ENCODE assay signal across 11 mouse cellular contexts in genomic region chr1:59437927-59438326, GRCm38 (mm10). TPM values are rescaled to one million over a fixed set of nuclear protein-coding genes. Genes with fewer than 3 reads are reported as not detected.
DNase-seq lines count a peak whose midpoint lies in the region; ATAC-seq and TF ChIP-seq lines count a peak whose summit lies in the region.
"Had no signal": no experiment of that assay in that cellular context is flagged by ENCODE, and none has a peak within 500 bp of the region (broad histone marks: within the 10 kb centered on the region; RNA-seq: fewer than 3 reads in every experiment).

No protein-coding gene starts in this region.

- TF ChIP-seq CTCF in forebrain, postnatal 0 days (IDR thresholded peaks at IDR 0.05; ENCODE audit: low read depth) = no peak

- peak overlapping the region; percentile 44; the same call in 1 of the 2 replicates for H3K27ac ChIP-seq in embryonic facial prominence, embryonic 11.5 days (replicated peaks; ENCODE audit: low read depth, low read length)
- no peak overlapping the region for H3K27ac ChIP-seq in forebrain, postnatal 0 days (ENCODE audit: low read depth, low read length)
- H3K27ac ChIP-seq in limb, embryonic 10.5 days = peak overlapping the region; percentile 79
- H3K27ac ChIP-seq in midbrain, embryonic 15.5 days = peak overlapping the region; percentile 36; the same call in 1 of the 2 replicates

- no peak overlapping the region for H3K4me3 ChIP-seq in embryonic facial prominence, embryonic 11.5 days (ENCODE audit: low read depth, low read length)
- H3K4me3 ChIP-seq in forebrain, postnatal 0 days (ENCODE audit: low read depth, low read length) = no peak overlapping the region
- H3K4me3 ChIP-seq in limb, embryonic 10.5 days = no peak overlapping the region
- no peak overlapping the region for H3K4me3 ChIP-seq in midbrain, embryonic 15.5 days

- H3K27me3 ChIP-seq in embryonic facial prominence, embryonic 11.5 days (ENCODE audit: control insufficient read depth, insufficient read depth, low read length) = no peaks in the 10 kb centered on the region
- no peaks in the 10 kb centered on the region for H3K27me3 ChIP-seq in forebrain, postnatal 0 days (ENCODE audit: insufficient read depth, low read length)
- no peaks in the 10 kb centered on the region for H3K27me3 ChIP-seq in limb, embryonic 10.5 days (ENCODE audit: low read depth, poor library complexity, severe bottlenecking)
- no peaks in the 10 kb centered on the region for H3K27me3 ChIP-seq in midbrain, embryonic 15.5 days (replicated peaks)

- H3K9me3 ChIP-seq in embryonic facial prominence, embryonic 11.5 days (replicated peaks; ENCODE audit: control insufficient read depth, low read length) = no peaks in the 10 kb centered on the region
- no peaks in the 10 kb centered on the region for H3K9me3 ChIP-seq in forebrain, postnatal 0 days (ENCODE audit: low read length)
- no peaks in the 10 kb centered on the region for H3K9me3 ChIP-seq in limb, embryonic 10.5 days (replicated peaks)
- no peaks in the 10 kb centered on the region for H3K9me3 ChIP-seq in midbrain, embryonic 15.5 days

- no peak overlapping the region for H3K4me2 ChIP-seq in embryonic facial prominence, embryonic 11.5 days (ENCODE audit: low read depth, low read length)
- H3K4me2 ChIP-seq in forebrain, postnatal 0 days (ENCODE audit: low read depth) = no peak overlapping the region
- no peak overlapping the region for H3K4me2 ChIP-seq in midbrain, embryonic 15.5 days

- ATAC-seq in embryonic facial prominence, embryonic 11.5 days (replicated peaks; ENCODE audit: insufficient number of reproducible peaks, low FRiP score, low TSS enrichment, low read depth) = no peak
- no peak for ATAC-seq in forebrain, postnatal 0 days
- 0 out of 2 replicates have a peak, but pooled peaks have one; percentile 21 for ATAC-seq in midbrain, embryonic 15.5 days (replicated peaks)

- no peak overlapping the region for H3K9ac ChIP-seq in embryonic facial prominence, embryonic 11.5 days (replicated peaks; ENCODE audit: low read length)
- H3K9ac ChIP-seq in forebrain, postnatal 0 days = no peak overlapping the region
- no peak overlapping the region for H3K9ac ChIP-seq in midbrain, embryonic 15.5 days

- DNase-seq in embryonic facial prominence, embryonic 11.5 days (ENCODE audit: low spot score) = peak; percentile 56
- DNase-seq in forebrain, postnatal 0 days = peak; percentile 12
- DNase-seq in limb, embryonic 10.5 days (ENCODE audit: low spot score) = peak; percentile 51
- no peak for DNase-seq in thymus, postnatal 36 days
- DNase-seq in c-Kit-positive CD71-positive TER-119-positive erythroid progenitor cells, embryonic 14.5 days (ENCODE audit: low spot score) = no peak
- DNase-seq in spleen, adult 18-20 months = no peak
- DNase-seq in urinary bladder, postnatal 14 days (ENCODE audit: low spot score) = no peak
- DNase-seq: adrenal gland, adult 2 months; lung, postnatal 36 days; thymus, postnatal 4 days had no signal

- no peaks in the 10 kb centered on the region for H3K36me3 ChIP-seq in embryonic facial prominence, embryonic 11.5 days (replicated peaks; ENCODE audit: control insufficient read depth, insufficient read depth, low read depth, low read length)
- no peaks in the 10 kb centered on the region for H3K36me3 ChIP-seq in forebrain, postnatal 0 days (ENCODE audit: insufficient read depth)
- H3K36me3 ChIP-seq in limb, embryonic 10.5 days = no peaks in the 10 kb centered on the region
- H3K36me3 ChIP-seq in midbrain, embryonic 15.5 days (replicated peaks) = no peaks in the 10 kb centered on the region

- WGBS in embryonic facial prominence, embryonic 11.5 days = 7% methylated on average over 3 of the region's 3 CpGs
- 17% methylated on average over 3 of the region's 3 CpGs for WGBS in forebrain, postnatal 0 days
- 10% methylated on average over 3 of the region's 3 CpGs for WGBS in limb, embryonic 10.5 days
- WGBS in midbrain, embryonic 15.5 days = 12% methylated on average over 3 of the region's 3 CpGs

- no peaks in the 10 kb centered on the region; the same call in 1 of the 2 replicates for H3K4me1 ChIP-seq in embryonic facial prominence, embryonic 11.5 days (ENCODE audit: control insufficient read depth, insufficient read depth, low read length)
- H3K4me1 ChIP-seq in forebrain, postnatal 0 days (ENCODE audit: insufficient read depth) = no peaks in the 10 kb centered on the region
- peaks cover 40% of the 10 kb centered on the region for H3K4me1 ChIP-seq in limb, embryonic 10.5 days
- peaks cover 7% of the 10 kb centered on the region for H3K4me1 ChIP-seq in midbrain, embryonic 15.5 days

RNA-seq across cellular contexts. Expression of gene Fzd7, which starts 44.3 kb away (rescaled TPM):
- polyA plus RNA-seq in embryonic facial prominence, embryonic 11.5 days (2014; fragmentation: Nextera tagmentation; extraction: Ambion mirVana) = 19.3 and 21.6 TPM in 2 replicates
- total RNA-seq in forebrain, postnatal 0 days (2014; rRNA removed) = 8.6 and 13.9 TPM in 2 replicates
- polyA plus RNA-seq in forebrain, postnatal 0 days (2015; fragmentation: Nextera tagmentation; extraction: Ambion mirVana) = 1.5 and 1.9 TPM in 2 replicates
- 13.2 and 13.5 TPM in 2 replicates for polyA plus RNA-seq in limb, embryonic 10.5 days (2016; fragmentation: Nextera tagmentation; extraction: Ambion mirVana)
- polyA plus RNA-seq in midbrain, embryonic 15.5 days (2015; fragmentation: Nextera tagmentation; extraction: Ambion mirVana) = 3.0 and 3.3 TPM in 2 replicates

Comparison
In these comparisons a context has a peak if more than half of its experiments do, and no peak if none do; other contexts are left out.
1. DNase-seq: peak in embryonic facial prominence, embryonic 11.5 days (single experiment), forebrain, postnatal 0 days (single experiment) and limb, embryonic 10.5 days (single experiment); none in thymus, postnatal 36 days (0 of 2), c-Kit-positive CD71-positive TER-119-positive erythroid progenitor cells, embryonic 14.5 days (single experiment), spleen, adult 18-20 months (0 of 2) and urinary bladder, postnatal 14 days (single experiment).